Mouse (Mus musculus) v-Abl transformed pro-B cells (cell line): Measurements from ENCODE around the gene Btbd35f27.
"Not testable (repeated sequence)": the region's sequence is repeated elsewhere in the genome, so short reads cannot be mapped to it uniquely, and the experiment has no call there.

Experiments used
- in situ Hi-C, 2 experiments: fragments of 400-800 bp; cut with MboI; formaldehyde crosslinking; loops; one replicate each; pipeline ENCODE4 v1.15.1; 2025; ENCODE audit not compliant: unreplicated experiment in 2 of 2

The Btbd35f27 gene

GRCm38 (mm10) chrX:4951835-4952234 is at the start of gene Btbd35f27:
Gene Btbd35f27, plus strand, starts transcription at chrX:4952135.
- in situ Hi-C loops = not testable (repeated sequence)
